Mouse (Mus musculus) liver, adult 2 months (tissue): ENCODE measurements at regions not wholly inside any gene's neighbourhood (a gene's known extent, or its start where the extent isn't known, plus 50 kb on each side); places are given as distances from the start of the nearest gene placed in this dataset.

Experiments used
- CTCF ChIP-seq: fragments of 200-500 bp; IDR thresholded peaks from 2 replicates; pipeline ENCODE4 v1.5.1; 2011; ENCODE audit warnings: low read depth, low read length, control low read depth
- POLR2A ChIP-seq: fragments of 200-500 bp; IDR thresholded peaks from 2 replicates; pipeline ENCODE4 v1.6.1; 2011; ENCODE audit warnings: low read length, control low read depth; ENCODE audit not compliant: insufficient read depth; ENCODE audit errors: extremely low read depth

- TF ChIP-seq CTCF (no peak), POLR2A (no peak)
These were observed 161.7 kb upstream of the Klf12 start for GRCm38 (mm10) chr14:100446130-100446529.
